8 mouse cellular contexts compared by ENCODE assay signal in genomic region chr3:102734313-102735030, GRCm38 (mm10). TPM values are rescaled to one million over a fixed set of nuclear protein-coding genes. Genes with fewer than 3 reads are reported as not detected.
DNase-seq lines count a peak whose midpoint lies in the region; ATAC-seq lines count a peak whose summit lies in the region.

Gene Tspan2 (plus strand): TSS chr3:102734529.

- H3K27me3 ChIP-seq in hindbrain, embryonic 16.5 days (replicated peaks; ENCODE audit: control insufficient read depth, insufficient read depth, low read length), result no peaks in the 10 kb centered on the region
- H3K27me3 ChIP-seq in megakaryocyte, embryonic 14.5 days (replicated peaks), result peaks cover 31% of the 10 kb centered on the region

- peak within 1 kb of the TSS; percentile 85 for H3K9ac ChIP-seq in hindbrain, embryonic 16.5 days (ENCODE audit: low read depth, low read length)

- under 1% methylated on average over 42 of the region's 54 CpGs for WGBS in hindbrain, embryonic 16.5 days

- no peaks in the 10 kb centered on the region for H3K9me3 ChIP-seq in hindbrain, embryonic 16.5 days (ENCODE audit: control insufficient read depth, low read length)
- no peaks in the 10 kb centered on the region for H3K9me3 ChIP-seq in megakaryocyte, embryonic 14.5 days

- intact Hi-C loops in left cerebral cortex, postnatal 25 days (cut with DNase I), result no loop called here

- peak within 1 kb of the TSS; percentile 80 for H3K4me3 ChIP-seq in hindbrain, embryonic 16.5 days (ENCODE audit: low read length)
- peak within 1 kb of the TSS; percentile 96 for H3K4me3 ChIP-seq in megakaryocyte, embryonic 14.5 days (replicated peaks)

- H3K36me3 ChIP-seq in hindbrain, embryonic 16.5 days (ENCODE audit: control insufficient read depth, insufficient read depth, low read length), result no peaks in the 10 kb centered on the region
- peaks cover 3% of the 10 kb centered on the region for H3K36me3 ChIP-seq in megakaryocyte, embryonic 14.5 days (replicated peaks; ENCODE audit: low read length)

- peak within 1 kb of the TSS; percentile 63 for H3K27ac ChIP-seq in hindbrain, embryonic 16.5 days (ENCODE audit: low read depth, low read length)

- peaks cover 18% of the 10 kb centered on the region for H3K4me1 ChIP-seq in hindbrain, embryonic 16.5 days (ENCODE audit: control insufficient read depth, insufficient read depth, low read depth, low read length)
- H3K4me1 ChIP-seq in megakaryocyte, embryonic 14.5 days, result peaks cover 81% of the 10 kb centered on the region

- ATAC-seq in activated CD4-positive, CD25-positive, alpha-beta regulatory T cell, adult 4 months, result peak; percentile 15
- ATAC-seq in hindbrain, embryonic 16.5 days, result peak; percentile 79

- peak within 1 kb of the TSS; percentile 85 for H3K4me2 ChIP-seq in hindbrain, embryonic 16.5 days (ENCODE audit: low read length)

- peak; percentile 72 to 81 for DNase-seq in cerebellum, postnatal 25 days
- DNase-seq in gastrocnemius, postnatal 10 days, result peak; percentile 73
- peak; percentile 18 to 42 for DNase-seq in left cerebral cortex, postnatal 25 days (ENCODE audit: low spot score in 2 of 2)
- peak; percentile 45 for DNase-seq in right cerebral cortex, postnatal 25 days
- peak; percentile 31 to 43 for DNase-seq in urinary bladder, postnatal 36 days (ENCODE audit: low spot score in 2 of 2)

RNA-seq across cellular contexts. Expression of gene Tspan2, which starts in this region (rescaled TPM):
- polyA plus RNA-seq in activated CD4-positive, CD25-positive, alpha-beta regulatory T cell, adult 4 months (2017; shearing (Covaris generic)), result 1 to 10 TPM; 1.0 to 1.8 TPM
- 10 to 100 TPM; 14.9 to 19.6 TPM for total RNA-seq in gastrocnemius, postnatal 10 days (2021)
- 14.9 and 15.6 TPM in 2 replicates for polyA plus RNA-seq in hindbrain, embryonic 16.5 days (2015; fragmentation: Nextera tagmentation; extraction: Ambion mirVana)
- 100 to 1,000 TPM in 1 of 2 experiments, 10 to 100 TPM in 1; 89.2 to 105 TPM for total RNA-seq in left cerebral cortex, postnatal 25 days (2021)
- 0.21 TPM in 1 of 2 replicates, not detected in the other for polyA plus RNA-seq in megakaryocyte, embryonic 14.5 days (2012; ENCODE audit: insufficient read depth, low replicate concordance)

Comparison
In these comparisons a context has a peak if more than half of its experiments do, and no peak if none do; other contexts are left out.
1. Peak in every context shown above with its lines: DNase-seq, ATAC-seq, H3K4me3 ChIP-seq and H3K27ac ChIP-seq.
2. RNA of gene Tspan2 (total RNA-seq): 89.2 to 105 TPM in left cerebral cortex, postnatal 25 days; 14.9 to 19.6 TPM in gastrocnemius, postnatal 10 days; every median in the first group is over 4 times any median in the second.